Mouse (Mus musculus): ENCODE measurements at regions not wholly inside any gene's neighbourhood (a gene's known extent, or its start where the extent isn't known, plus 50 kb on each side); places are given as distances from the start of the nearest gene placed in this dataset.

DNA sequence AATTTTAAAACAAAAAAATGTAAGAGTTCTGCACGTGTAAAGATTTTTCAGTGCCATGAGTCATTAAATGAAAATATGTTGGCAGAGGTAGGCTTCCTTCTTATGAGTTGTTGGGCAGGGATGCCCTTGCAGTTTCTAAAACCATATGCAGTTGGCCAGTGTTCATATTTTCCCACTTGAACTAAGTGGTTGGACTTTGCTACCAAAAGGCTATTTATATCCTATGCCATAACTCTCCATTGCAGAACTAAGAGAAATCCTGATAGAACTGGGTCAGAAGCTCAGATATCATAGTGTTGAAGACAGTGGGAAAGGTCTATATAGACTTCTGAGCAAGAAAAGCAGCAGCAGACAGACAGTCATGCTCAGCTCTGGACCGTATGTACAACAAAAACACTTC is 690.7 kb upstream of the Frg1 start:
- H3K4me3 ChIP-seq: no peak overlapping the region
- ATAC-seq (ENCODE audit: insufficient number of reproducible peaks, insufficient read depth, low FRiP score, low TSS enrichment): no peak
- H3K27me3 ChIP-seq: no peaks in the 10 kb centered on the region
- no peaks in the 10 kb centered on the region for H3K4me1 ChIP-seq
- H3K4me2 ChIP-seq (replicated peaks): no peak overlapping the region
- no peaks in the 10 kb centered on the region for H3K36me3 ChIP-seq
- H3K9me3 ChIP-seq: no peaks in the 10 kb centered on the region
- no peak overlapping the region for H3K9ac ChIP-seq
- no peak overlapping the region for H3K27ac ChIP-seq
- 73% methylated on average over 2 of the region's 2 CpGs for WGBS

DNA sequence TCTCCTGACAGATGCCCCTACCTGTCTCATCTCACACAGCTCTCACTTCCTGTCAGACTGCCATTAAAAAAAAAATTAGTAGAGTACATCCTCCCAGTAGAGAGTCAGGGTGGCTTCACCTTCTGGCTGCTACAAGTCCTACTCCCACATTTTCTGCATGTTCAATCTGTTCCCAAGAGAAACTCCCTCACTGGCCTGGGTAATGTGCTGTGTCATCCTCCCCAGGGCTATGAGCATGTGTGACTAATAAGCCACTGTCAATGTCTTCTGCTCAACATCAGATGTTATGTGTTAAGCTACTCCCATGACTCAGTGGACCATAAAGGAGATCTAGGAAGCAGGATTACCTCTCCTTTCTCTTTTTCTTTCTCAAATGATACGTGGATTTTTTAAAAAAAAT is 652.4 kb upstream of the Frg1 start:
- H3K27me3 ChIP-seq: no peaks in the 10 kb centered on the region
- no peak overlapping the region for H3K27ac ChIP-seq
- H3K4me1 ChIP-seq: no peaks in the 10 kb centered on the region
- H3K9me3 ChIP-seq: no peaks in the 10 kb centered on the region
- H3K9ac ChIP-seq: no peak overlapping the region
- H3K4me2 ChIP-seq (replicated peaks): no peak overlapping the region
- no peak for ATAC-seq (ENCODE audit: insufficient number of reproducible peaks, insufficient read depth, low FRiP score, low TSS enrichment)
- WGBS: 36% methylated on average over 1 of the region's 1 CpGs
- no peak overlapping the region for H3K4me3 ChIP-seq
- no peaks in the 10 kb centered on the region for H3K36me3 ChIP-seq

DNA sequence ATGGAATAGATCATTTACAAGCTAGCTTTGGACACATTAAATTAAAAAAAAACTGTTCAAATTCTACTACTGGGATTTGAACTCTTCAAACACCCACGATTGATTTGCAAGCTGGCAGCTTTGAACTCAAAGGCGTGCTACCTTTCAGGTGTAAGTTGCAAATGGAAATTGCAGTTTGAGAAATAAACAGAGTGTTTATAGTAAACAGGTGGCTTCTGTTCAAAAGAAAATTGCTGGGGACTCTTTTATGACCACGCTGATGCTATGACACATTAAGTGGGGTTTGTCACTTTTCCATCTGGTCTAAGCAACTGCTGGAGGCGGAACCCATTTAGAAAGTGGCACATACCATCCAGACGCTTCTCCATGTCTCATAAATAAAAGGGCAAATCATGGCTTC is 626.7 kb upstream of the Frg1 start:
- WGBS: 58% methylated on average over 5 of the region's 5 CpGs
- no peak overlapping the region for H3K4me2 ChIP-seq (replicated peaks)
- no peaks in the 10 kb centered on the region for H3K27me3 ChIP-seq
- no peak overlapping the region for H3K4me3 ChIP-seq
- no peak for ATAC-seq (ENCODE audit: insufficient number of reproducible peaks, insufficient read depth, low FRiP score, low TSS enrichment)
- no peaks in the 10 kb centered on the region for H3K9me3 ChIP-seq
- no peak overlapping the region for H3K9ac ChIP-seq
- H3K27ac ChIP-seq: no peak overlapping the region
- H3K36me3 ChIP-seq: no peaks in the 10 kb centered on the region
- H3K4me1 ChIP-seq: peaks cover 8% of the 10 kb centered on the region; the same call in 1 of the 2 replicates

DNA sequence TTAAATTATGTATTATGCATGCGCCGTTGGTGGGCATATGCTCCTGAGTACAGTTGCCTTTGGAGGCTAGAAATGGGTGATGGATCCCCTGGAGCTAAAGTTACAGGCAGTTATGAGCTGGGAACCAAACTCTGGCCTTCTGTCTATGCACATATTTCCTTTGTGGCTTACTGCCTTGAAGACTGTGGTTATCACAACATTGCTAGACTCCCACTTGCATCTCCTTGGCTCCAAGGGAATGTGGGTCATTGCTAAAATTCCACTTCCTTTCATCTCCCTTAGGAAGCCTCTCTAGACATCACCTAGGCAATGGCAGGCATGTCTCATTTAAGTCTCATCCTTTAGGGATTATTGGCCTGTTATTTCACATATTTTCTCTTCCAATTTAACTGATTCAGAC is 622.4 kb upstream of the Frg1 start:
- no peak overlapping the region for H3K4me3 ChIP-seq
- H3K27me3 ChIP-seq: no peaks in the 10 kb centered on the region
- no peak overlapping the region for H3K4me2 ChIP-seq (replicated peaks)
- no peaks in the 10 kb centered on the region for H3K36me3 ChIP-seq
- no peaks in the 10 kb centered on the region for H3K9me3 ChIP-seq
- H3K27ac ChIP-seq: no peak overlapping the region
- ATAC-seq (ENCODE audit: insufficient number of reproducible peaks, insufficient read depth, low FRiP score, low TSS enrichment): no peak
- WGBS: 82% methylated on average over 2 of the region's 2 CpGs
- H3K4me1 ChIP-seq: peaks cover 8% of the 10 kb centered on the region
- no peak overlapping the region for H3K9ac ChIP-seq

GRCm38 (mm10) chr8:42026934-42027333 is 610.1 kb upstream of the Frg1 start:
- 91% methylated on average over 1 of the region's 1 CpGs for WGBS
- H3K27me3 ChIP-seq: no peaks in the 10 kb centered on the region
- H3K9me3 ChIP-seq: no peaks in the 10 kb centered on the region

DNA sequence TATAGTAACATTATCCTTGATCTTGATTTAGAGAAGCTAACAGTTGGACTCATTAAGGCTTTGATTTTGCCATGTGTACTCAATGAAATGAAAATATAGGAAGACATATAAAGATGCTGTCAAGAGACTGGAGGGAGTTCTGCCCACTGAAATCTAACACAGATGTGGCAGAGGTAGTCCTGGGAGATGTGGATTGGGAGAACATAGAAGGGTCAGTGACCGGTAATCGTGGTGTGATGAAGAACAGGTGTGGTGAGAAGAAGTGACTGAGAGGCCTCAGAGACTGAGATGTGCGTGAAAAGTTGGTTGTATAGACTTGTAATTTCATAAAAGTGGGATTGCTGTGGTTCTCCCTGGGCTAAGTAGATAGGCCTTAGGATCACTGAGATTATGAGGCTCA is 600.9 kb upstream of the Frg1 start:
- H3K4me1 ChIP-seq: peaks cover 5% of the 10 kb centered on the region; the same call in 1 of the 2 replicates

More at GRCm38 (mm10) chr8:42026934-42027333, 610.1 kb upstream of the Frg1 start:
- no peak overlapping the region for H3K4me3 ChIP-seq
- no peak for ATAC-seq (ENCODE audit: insufficient number of reproducible peaks, insufficient read depth, low FRiP score, low TSS enrichment)
- no peaks in the 10 kb centered on the region for H3K4me1 ChIP-seq
- no peak overlapping the region for H3K27ac ChIP-seq
- H3K9ac ChIP-seq: no peak overlapping the region
- H3K4me2 ChIP-seq (replicated peaks): no peak overlapping the region
- no peaks in the 10 kb centered on the region for H3K36me3 ChIP-seq

GRCm38 (mm10) chr8:42003170-42003569 is 586.3 kb upstream of the Frg1 start:
- Histone ChIP-seq H3K9ac (no peak overlapping the region), H3K36me3 (no peaks in the 10 kb centered on the region), H3K27ac (no peak overlapping the region), H3K9me3 (no peaks in the 10 kb centered on the region), H3K4me3 (no peak overlapping the region), H3K4me1 (no peaks in the 10 kb centered on the region), H3K27me3 (no peaks in the 10 kb centered on the region), H3K4me2 (replicated peaks) (no peak overlapping the region)
- no peak for ATAC-seq (ENCODE audit: insufficient number of reproducible peaks, insufficient read depth, low FRiP score, low TSS enrichment)

More for the DNA sequence above, 600.9 kb upstream of the Frg1 start:
- no peak overlapping the region for H3K4me2 ChIP-seq (replicated peaks)
- no peaks in the 10 kb centered on the region for H3K36me3 ChIP-seq
- H3K4me3 ChIP-seq: no peak overlapping the region
- H3K27me3 ChIP-seq: no peaks in the 10 kb centered on the region
- ATAC-seq (ENCODE audit: insufficient number of reproducible peaks, insufficient read depth, low FRiP score, low TSS enrichment): no peak
- no peak overlapping the region for H3K9ac ChIP-seq
- no peak overlapping the region for H3K27ac ChIP-seq
- H3K9me3 ChIP-seq: no peaks in the 10 kb centered on the region
- 30% methylated on average over 3 of the region's 3 CpGs for WGBS

- WGBS: 62% methylated on average over 8 of the region's 8 CpGs
- ATAC-seq (ENCODE audit: insufficient number of reproducible peaks, insufficient read depth, low FRiP score, low TSS enrichment): no peak
- Histone ChIP-seq H3K4me3 (no peak overlapping the region), H3K27me3 (no peaks in the 10 kb centered on the region), H3K36me3 (no peaks in the 10 kb centered on the region), H3K9ac (no peak overlapping the region), H3K4me1 (no peaks in the 10 kb centered on the region), H3K27ac (no peak overlapping the region), H3K9me3 (no peaks in the 10 kb centered on the region), H3K4me2 (replicated peaks) (no peak overlapping the region)
Measured at GRCm38 (mm10) chr8:41989040-41989501, 572.2 kb upstream of the Frg1 start.

- no peak overlapping the region for H3K4me2 ChIP-seq (replicated peaks)
- H3K27me3 ChIP-seq: no peaks in the 10 kb centered on the region
- no peaks in the 10 kb centered on the region for H3K36me3 ChIP-seq
- H3K4me3 ChIP-seq: no peak overlapping the region
- no peak overlapping the region for H3K9ac ChIP-seq
- H3K4me1 ChIP-seq: no peaks in the 10 kb centered on the region
- no peaks in the 10 kb centered on the region for H3K9me3 ChIP-seq
- H3K27ac ChIP-seq: no peak overlapping the region
- ATAC-seq (ENCODE audit: insufficient number of reproducible peaks, insufficient read depth, low FRiP score, low TSS enrichment): no peak
- WGBS: 73% methylated on average over 5 of the region's 5 CpGs
Measured at GRCm38 (mm10) chr8:41988216-41988615, 571.3 kb upstream of the Frg1 start.

- H3K27ac ChIP-seq: no peak overlapping the region
- H3K27me3 ChIP-seq: no peaks in the 10 kb centered on the region
- no peak for ATAC-seq (ENCODE audit: insufficient number of reproducible peaks, insufficient read depth, low FRiP score, low TSS enrichment)
Measured at GRCm38 (mm10) chr8:41987417-41987816, 570.5 kb upstream of the Frg1 start.

DNA sequence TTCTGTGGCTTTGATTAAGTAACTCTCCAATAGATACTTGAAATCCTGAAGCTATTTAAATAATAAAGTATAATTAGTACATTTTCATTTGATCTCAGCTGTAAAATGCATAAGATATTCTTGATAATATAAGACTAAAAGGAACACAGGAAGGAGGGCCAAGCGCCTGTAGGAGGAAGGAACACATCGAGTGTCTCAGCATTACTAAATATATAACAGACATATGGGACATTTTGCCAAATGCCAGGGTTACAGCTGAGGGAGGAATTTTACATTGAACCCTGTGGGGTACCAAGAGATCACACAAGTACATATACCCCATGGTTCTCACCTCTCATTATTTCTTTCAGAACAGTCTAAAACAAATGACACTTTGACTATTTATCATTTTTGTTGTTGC is 555.5 kb upstream of the Frg1 start:
- Histone ChIP-seq H3K4me1 (no peaks in the 10 kb centered on the region), H3K27ac (no peak overlapping the region), H3K9ac (no peak overlapping the region), H3K36me3 (no peaks in the 10 kb centered on the region), H3K9me3 (no peaks in the 10 kb centered on the region), H3K4me2 (replicated peaks) (no peak overlapping the region), H3K4me3 (no peak overlapping the region), H3K27me3 (no peaks in the 10 kb centered on the region)
- no peak for ATAC-seq (ENCODE audit: insufficient number of reproducible peaks, insufficient read depth, low FRiP score, low TSS enrichment)
- WGBS: 74% methylated on average over 2 of the region's 2 CpGs

More at GRCm38 (mm10) chr8:41987417-41987816, 570.5 kb upstream of the Frg1 start:
- Histone ChIP-seq H3K36me3 (no peaks in the 10 kb centered on the region), H3K4me2 (replicated peaks) (no peak overlapping the region), H3K9ac (no peak overlapping the region), H3K4me3 (no peak overlapping the region), H3K4me1 (no peaks in the 10 kb centered on the region), H3K9me3 (no peaks in the 10 kb centered on the region)

- WGBS: 70% methylated on average over 3 of the region's 3 CpGs
- no peak overlapping the region for H3K4me2 ChIP-seq (replicated peaks)
- no peaks in the 10 kb centered on the region for H3K27me3 ChIP-seq
- no peaks in the 10 kb centered on the region for H3K4me1 ChIP-seq
- no peak for ATAC-seq (ENCODE audit: insufficient number of reproducible peaks, insufficient read depth, low FRiP score, low TSS enrichment)
- no peak overlapping the region for H3K9ac ChIP-seq
- no peaks in the 10 kb centered on the region for H3K36me3 ChIP-seq
- no peak overlapping the region for H3K4me3 ChIP-seq
- no peak overlapping the region for H3K27ac ChIP-seq
- no peaks in the 10 kb centered on the region for H3K9me3 ChIP-seq
Measured at GRCm38 (mm10) chr8:41970536-41970935, 553.7 kb upstream of the Frg1 start.

DNA sequence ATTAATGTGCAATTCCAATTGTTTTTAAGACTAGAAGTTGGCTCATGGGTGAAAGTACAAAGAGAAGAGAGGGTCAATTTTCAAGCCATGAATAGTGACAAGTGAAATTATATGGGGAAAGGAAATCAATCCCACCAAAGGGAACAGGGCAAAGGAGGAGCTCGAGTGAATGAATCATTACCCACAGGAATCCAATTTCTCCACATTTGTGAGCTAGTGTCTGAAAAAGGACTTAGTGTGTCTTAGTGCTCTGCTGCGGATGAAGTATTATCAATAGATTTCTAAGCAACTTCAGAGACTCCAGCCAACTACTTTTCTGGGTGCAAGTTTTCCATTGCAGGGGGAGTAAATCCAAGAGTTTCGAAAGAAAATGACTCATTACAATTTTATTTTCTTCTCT is 552.5 kb upstream of the Frg1 start:
- Histone ChIP-seq H3K27ac (no peak overlapping the region), H3K4me3 (no peak overlapping the region), H3K36me3 (no peaks in the 10 kb centered on the region), H3K9ac (no peak overlapping the region), H3K27me3 (no peaks in the 10 kb centered on the region), H3K4me2 (replicated peaks) (no peak overlapping the region), H3K9me3 (no peaks in the 10 kb centered on the region), H3K4me1 (no peaks in the 10 kb centered on the region)
- ATAC-seq (ENCODE audit: insufficient number of reproducible peaks, insufficient read depth, low FRiP score, low TSS enrichment): no peak
- WGBS: 65% methylated on average over 3 of the region's 3 CpGs
